Mouse (Mus musculus) liver, embryonic 16.5 days (tissue): ENCODE data around the gene Gm5483. TPM values are rescaled to one million over a fixed set of nuclear protein-coding genes. Genes with fewer than 3 reads are reported as not detected.
"Not testable (repeated sequence)": the region's sequence is repeated elsewhere in the genome, so short reads cannot be mapped to it uniquely, and the experiment has no call there.

Experiments
- ATAC-seq: fragments of 200-750 bp; cut with Nextera tagmentation; 2 replicates; pipeline ENCODE4 v1.8.0; 2017; ENCODE audit warnings: low read depth, mild to moderate bottlenecking, moderate number of reproducible peaks, moderate library complexity
- H3K27ac ChIP-seq: fragments of 300-500 bp; sonication (generic); 2 replicates; pipeline ENCODE4 v1.5.1; 2014; ENCODE audit warnings: mild to moderate bottlenecking, low read length
- H3K27me3 ChIP-seq: fragments of 300-500 bp; sonication (generic); 2 replicates; pipeline ENCODE4 v1.6.1; 2014; ENCODE audit warnings: low read depth, low read length, mixed read lengths; ENCODE audit not compliant: control insufficient read depth, insufficient read depth
- H3K36me3 ChIP-seq: fragments of 300-500 bp; sonication (generic); 2 replicates; pipeline ENCODE4 v1.6.1; 2014; ENCODE audit warnings: mild to moderate bottlenecking; ENCODE audit not compliant: control insufficient read depth, insufficient read depth
- H3K4me1 ChIP-seq: fragments of 300-500 bp; sonication (generic); 2 replicates; pipeline ENCODE4 v1.6.1; 2014; ENCODE audit warnings: low read depth, low read length, mixed read lengths; ENCODE audit not compliant: control insufficient read depth
- H3K4me2 ChIP-seq: fragments of 300-500 bp; sonication (generic); 2 replicates; pipeline ENCODE4 v1.6.1; 2014; ENCODE audit warnings: low read depth, low read length, mixed read lengths
- H3K4me3 ChIP-seq: fragments of 300-500 bp; sonication (generic); 2 replicates; pipeline ENCODE4 v1.5.1; 2014; ENCODE audit warnings: low read depth, mild to moderate bottlenecking, low read length
- H3K9ac ChIP-seq: fragments of 300-500 bp; sonication (generic); 2 replicates; pipeline ENCODE4 v1.6.1; 2014; ENCODE audit warnings: low read depth, low read length
- H3K9me3 ChIP-seq: fragments of 300-500 bp; sonication (generic); replicated peaks from 2 replicates; pipeline ENCODE4 v1.6.1; 2016; ENCODE audit warnings: low read length; ENCODE audit not compliant: control insufficient read depth
- WGBS: fragments of 180-500 bp; shearing (Covaris S2); extraction: QIAGEN DNeasy Blood & Tissue Kit; methylation state at CpG from one replicate; pipeline ENCODE4 v1.1.7; 2014; ENCODE audit not compliant: insufficient replicate concordance; 5-methylcytosine and 5-hydroxymethylcytosine counted together
- polyA plus RNA-seq: library from polyadenylated mRNA; unstranded; fragments of >200 nt; fragmentation: Nextera tagmentation; extraction: Ambion mirVana; gene quantifications from 2 replicates; pipeline ENCODE4 v1.2.1, GENCODE M21; 2015

Gene Gm5483
- 264 and 272 TPM in 2 replicates for polyA plus RNA-seq

DNA sequence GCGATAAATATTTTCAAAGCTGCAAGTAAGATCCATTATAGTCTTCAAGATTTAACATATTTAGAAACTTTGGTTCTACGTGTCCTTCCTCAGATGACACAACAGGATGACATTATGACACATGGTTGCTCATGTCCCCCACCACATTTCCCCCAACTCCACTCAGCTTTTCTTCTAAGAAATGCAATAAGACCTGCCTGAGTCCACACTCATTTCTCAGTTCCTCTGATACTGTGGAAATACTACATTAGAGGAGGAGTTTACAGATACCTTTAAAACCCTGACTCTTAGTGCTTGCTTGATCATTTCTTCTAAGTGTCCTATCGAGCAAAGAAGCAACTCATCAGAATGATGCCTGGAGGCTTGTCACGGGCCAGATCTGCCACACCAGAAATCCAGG lies at the start of gene Gm5483:
Gm5483 (plus strand) TSS at position 301 of the 400 bp plus-strand sequence.
- H3K4me1 ChIP-seq, H3K9me3 ChIP-seq, H3K36me3 ChIP-seq, H3K27me3 ChIP-seq, ATAC-seq, H3K9ac ChIP-seq, H3K4me2 ChIP-seq, H3K27ac ChIP-seq, H3K4me3 ChIP-seq: not testable (repeated sequence)
- WGBS, result 47% methylated on average over 4 of the region's 4 CpGs

DNA sequence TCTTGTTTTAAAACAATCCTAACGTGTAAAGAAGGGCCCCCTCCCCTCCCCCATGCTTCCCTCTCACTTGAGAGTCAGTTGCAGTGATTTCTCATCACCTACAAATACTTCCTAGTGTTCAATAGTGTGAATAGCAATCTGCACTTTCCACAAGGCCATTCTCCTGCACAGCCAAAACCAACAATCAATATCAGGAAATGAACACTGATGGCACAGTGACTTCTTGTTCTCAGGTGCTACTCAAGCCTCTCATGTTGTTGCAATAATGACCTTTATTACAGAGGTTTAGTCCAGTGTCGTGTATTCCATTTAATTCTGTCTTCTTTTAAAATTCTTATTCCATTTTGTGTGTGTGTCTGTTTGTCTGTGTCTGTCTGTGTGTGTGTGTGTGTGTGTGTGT lies 45.8 kb upstream of the Gm5483 start:
- Histone ChIP-seq H3K4me1 (no peaks in the 10 kb centered on the region), H3K4me2 (no peak overlapping the region), H3K9me3 (no peaks in the 10 kb centered on the region), H3K27ac (no peak overlapping the region), H3K9ac (no peak overlapping the region), H3K36me3 (no peaks in the 10 kb centered on the region), H3K27me3 (no peaks in the 10 kb centered on the region), H3K4me3 (no peak overlapping the region)
- ATAC-seq, result no peak
- WGBS, result 44% methylated on average over 2 of the region's 2 CpGs

DNA sequence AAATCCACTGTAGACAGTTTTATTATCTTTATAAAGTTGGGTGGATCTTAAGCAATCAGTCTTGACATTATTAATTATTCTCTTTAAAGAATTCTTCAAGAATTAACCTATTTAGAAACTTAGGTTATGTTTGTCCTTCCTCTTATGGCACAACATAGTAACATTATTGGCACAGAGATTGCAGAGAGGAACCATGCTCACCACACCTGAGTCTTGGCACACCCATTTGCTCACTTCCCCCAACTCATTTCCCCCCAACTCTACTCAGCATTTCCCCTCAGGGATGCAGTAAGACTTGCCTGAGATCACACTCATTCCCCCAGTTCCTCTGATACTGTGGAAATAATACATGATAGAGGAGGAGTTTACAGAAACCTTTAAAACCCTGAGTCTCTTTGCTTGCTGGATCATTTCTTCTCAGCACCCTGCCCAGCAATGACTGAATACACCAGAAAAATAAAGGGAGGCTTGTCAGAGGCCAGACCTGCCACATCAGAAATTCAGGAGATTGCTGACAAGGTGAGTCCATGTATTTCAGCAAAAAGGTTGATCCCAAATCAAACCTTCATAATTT lies 27.5 kb upstream of the Gm5483 start, which contains the start of gene Stfa2l1:
Stfa2l1 (plus strand) TSS at position 410 of the 574 bp plus-strand sequence.
- ATAC-seq, result no peak
- H3K27ac ChIP-seq, result no peak within 1 kb of the TSS
- no peaks in the 10 kb centered on the region for H3K4me1 ChIP-seq
- no peak within 1 kb of the TSS for H3K4me3 ChIP-seq
- no peaks in the 10 kb centered on the region for H3K9me3 ChIP-seq
- no peaks in the 10 kb centered on the region for H3K36me3 ChIP-seq
- no peak within 1 kb of the TSS for H3K4me2 ChIP-seq
- H3K27me3 ChIP-seq, result no peaks in the 10 kb centered on the region
- no peak within 1 kb of the TSS for H3K9ac ChIP-seq

GRCm38 (mm10) chr16:36167841-36168240 lies 16.2 kb upstream of the Gm5483 start:
- not testable (repeated sequence) for H3K4me3 ChIP-seq, H3K9ac ChIP-seq, H3K27me3 ChIP-seq, H3K4me1 ChIP-seq, H3K9me3 ChIP-seq, H3K4me2 ChIP-seq, ATAC-seq, H3K36me3 ChIP-seq, H3K27ac ChIP-seq
- 72% methylated on average over 9 of the region's 10 CpGs for WGBS

DNA sequence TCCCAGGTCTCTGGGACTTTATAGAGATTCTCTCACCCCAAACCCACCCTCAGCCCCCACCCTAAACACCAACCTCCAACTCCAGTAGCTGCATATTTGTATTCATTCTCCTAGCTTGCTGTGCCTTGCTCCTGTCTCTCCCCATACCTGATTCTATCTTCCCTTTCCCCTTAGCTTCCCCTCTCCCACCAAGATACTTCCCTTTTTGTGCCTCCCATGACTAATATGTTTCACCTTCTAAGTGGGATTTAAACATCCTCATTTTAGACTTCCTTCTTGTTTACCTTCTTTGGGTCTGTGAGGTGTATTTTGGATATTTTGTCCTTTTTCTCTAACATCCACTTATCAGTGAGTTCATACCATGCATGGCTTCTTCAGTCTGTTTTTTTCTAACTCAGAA lies 7.9 kb upstream of the Gm5483 start:
- Histone ChIP-seq H3K4me1 (no peaks in the 10 kb centered on the region), H3K9me3 (no peaks in the 10 kb centered on the region), H3K4me2 (no peak overlapping the region), H3K9ac (no peak overlapping the region), H3K27me3 (no peaks in the 10 kb centered on the region), H3K27ac (no peak overlapping the region), H3K4me3 (no peak overlapping the region), H3K36me3 (no peaks in the 10 kb centered on the region)
- ATAC-seq, result no peak

- Histone ChIP-seq H3K4me2 (no peak overlapping the region), H3K9me3 (no peaks in the 10 kb centered on the region), H3K4me1 (no peaks in the 10 kb centered on the region), H3K27me3 (no peaks in the 10 kb centered on the region), H3K9ac (no peak overlapping the region), H3K27ac (no peak overlapping the region), H3K4me3 (no peak overlapping the region), H3K36me3 (no peaks in the 10 kb centered on the region)
- no peak for ATAC-seq
- WGBS, result 51% methylated on average over 2 of the region's 2 CpGs
Measured at GRCm38 (mm10) chr16:36179910-36180309, 4.1 kb upstream of the Gm5483 start.

DNA sequence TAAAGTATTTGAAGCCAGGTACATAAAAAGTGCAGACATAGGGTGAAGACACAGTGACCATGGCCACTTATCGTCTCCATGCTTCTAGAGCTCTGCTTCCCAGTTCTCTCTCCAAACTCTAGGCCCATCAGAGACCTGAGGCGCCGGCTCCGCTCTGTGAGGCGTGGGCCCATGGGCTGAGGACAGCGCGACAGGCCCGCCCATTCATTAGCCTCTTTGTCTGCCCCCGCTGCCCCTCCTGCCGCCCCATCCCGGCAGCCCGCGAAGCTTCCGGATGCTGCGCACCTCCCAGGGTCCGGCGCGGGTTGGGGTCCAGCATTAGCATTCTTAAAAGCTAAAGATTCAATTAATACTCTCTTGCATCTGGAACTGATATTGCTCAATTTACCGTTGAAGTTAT lies 15.2 kb downstream of the Gm5483 start:
- no peak overlapping the region for H3K27ac ChIP-seq
- no peaks in the 10 kb centered on the region for H3K36me3 ChIP-seq
- H3K27me3 ChIP-seq, result no peaks in the 10 kb centered on the region
- no peak for ATAC-seq
- WGBS, result 53% methylated on average over 19 of the region's 19 CpGs
- H3K9ac ChIP-seq, result no peak overlapping the region
- no peaks in the 10 kb centered on the region for H3K4me1 ChIP-seq
- H3K4me2 ChIP-seq, result no peak overlapping the region
- H3K4me3 ChIP-seq, result no peak overlapping the region
- no peaks in the 10 kb centered on the region for H3K9me3 ChIP-seq

- H3K27me3 ChIP-seq, result no peaks in the 10 kb centered on the region
- H3K4me1 ChIP-seq, result no peaks in the 10 kb centered on the region
- H3K4me2 ChIP-seq, result no peak overlapping the region
- H3K4me3 ChIP-seq, result no peak overlapping the region
- H3K9me3 ChIP-seq, result no peaks in the 10 kb centered on the region
- 56% methylated on average over 5 of the region's 5 CpGs for WGBS
- no peak for ATAC-seq
- H3K9ac ChIP-seq, result no peak overlapping the region
- H3K36me3 ChIP-seq, result no peaks in the 10 kb centered on the region
- no peak overlapping the region for H3K27ac ChIP-seq
Measured at GRCm38 (mm10) chr16:36203846-36204245, 19.8 kb downstream of the Gm5483 start.

DNA sequence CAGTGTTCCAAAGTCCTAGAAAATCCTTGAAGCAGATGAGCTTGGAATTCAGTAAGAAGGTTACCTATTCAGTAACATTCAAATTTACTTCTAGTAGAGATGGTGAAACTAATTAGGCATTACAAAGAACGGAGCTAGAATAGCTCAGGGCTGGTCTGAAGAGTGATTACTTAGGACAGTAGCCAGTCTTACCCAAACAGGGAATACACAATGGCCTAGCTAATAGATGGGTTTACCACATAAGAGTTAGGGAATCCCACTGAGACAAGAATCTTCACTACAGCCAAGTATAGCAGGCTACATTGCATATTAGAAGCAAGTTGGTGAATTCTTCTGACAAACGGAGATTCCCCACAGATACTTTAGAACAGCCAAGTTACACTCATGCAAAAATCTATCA lies 21.7 kb downstream of the Gm5483 start:
- H3K27ac ChIP-seq, H3K4me1 ChIP-seq, H3K4me3 ChIP-seq, ATAC-seq, H3K4me2 ChIP-seq, H3K27me3 ChIP-seq, H3K36me3 ChIP-seq, H3K9ac ChIP-seq, H3K9me3 ChIP-seq: not testable (repeated sequence)
- 38% methylated on average over 2 of the region's 2 CpGs for WGBS
